Mouse (Mus musculus) urinary bladder, adult 18-20 months (tissue): ENCODE results near the gene Trnau1ap.
A peak's percentile ranks its signal among the peaks of the same experiment; 100 is the strongest.
"Not testable (repeated sequence)": the region's sequence is repeated elsewhere in the genome, so short reads cannot be mapped to it uniquely, and the experiment has no call there.

Experiments
- DNase-seq, 2 experiments: peaks; one replicate each; pipeline ENCODE4 v3.0.0; 2022; ENCODE audit warnings: low spot score in 2 of 2, mixed read lengths in 2 of 2

Trnau1ap gene

DNA sequence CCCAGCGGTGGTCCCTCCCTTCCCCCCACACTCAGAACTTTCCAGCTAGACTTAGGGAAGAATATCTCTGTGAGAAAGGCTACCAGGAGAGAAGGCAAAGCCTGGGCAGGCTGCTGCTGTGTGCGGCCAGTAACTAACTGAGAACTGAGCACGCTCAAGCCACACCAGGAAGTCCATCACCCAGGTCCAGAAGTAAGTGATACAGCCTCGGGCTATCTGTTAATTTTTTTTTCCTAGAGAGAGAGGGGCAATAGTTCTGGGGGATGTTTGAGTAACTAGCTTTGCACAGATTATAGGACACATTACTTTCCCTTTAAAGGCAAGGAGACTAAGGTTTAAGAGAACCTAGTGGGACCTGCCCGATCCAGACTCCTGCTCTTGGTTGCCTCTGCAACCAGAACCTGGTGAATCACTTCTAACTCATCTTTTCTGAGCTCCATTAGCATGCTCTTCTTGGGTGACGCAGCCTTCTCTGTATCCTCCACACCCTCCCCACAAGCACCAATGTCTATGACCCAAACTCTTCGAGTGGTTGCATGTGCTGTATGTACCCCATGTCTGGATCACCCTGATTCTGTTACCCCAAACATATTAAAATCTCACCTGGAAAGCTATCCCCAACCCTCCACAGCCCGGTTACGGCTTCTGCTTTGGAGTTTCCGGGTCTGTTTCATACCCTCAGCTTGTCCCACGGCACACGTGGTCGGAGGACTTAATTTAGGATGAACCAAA is 15.2 kb upstream of the Trnau1ap start:
- no peak for DNase-seq

DNA sequence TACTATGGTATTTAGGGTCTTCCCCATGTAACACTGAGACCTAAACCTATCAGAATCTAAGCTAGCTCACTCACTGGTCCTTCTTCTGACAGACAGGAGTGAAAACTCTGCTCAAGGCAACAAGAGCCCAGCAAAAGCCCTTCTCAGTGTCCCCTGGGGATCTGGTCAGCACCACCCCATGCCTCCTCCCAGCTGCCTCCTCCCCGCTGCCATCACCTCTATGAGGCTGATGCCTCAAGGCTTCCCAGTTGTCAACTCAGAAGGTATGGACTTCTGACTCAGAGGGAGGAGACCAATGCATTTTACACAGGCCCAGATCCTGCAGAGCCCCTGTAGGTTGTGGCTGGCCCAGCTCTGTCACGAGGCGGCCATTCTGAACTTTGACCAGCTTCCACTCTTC is 12.1 kb upstream of the Trnau1ap start:
- no peak for DNase-seq

DNA sequence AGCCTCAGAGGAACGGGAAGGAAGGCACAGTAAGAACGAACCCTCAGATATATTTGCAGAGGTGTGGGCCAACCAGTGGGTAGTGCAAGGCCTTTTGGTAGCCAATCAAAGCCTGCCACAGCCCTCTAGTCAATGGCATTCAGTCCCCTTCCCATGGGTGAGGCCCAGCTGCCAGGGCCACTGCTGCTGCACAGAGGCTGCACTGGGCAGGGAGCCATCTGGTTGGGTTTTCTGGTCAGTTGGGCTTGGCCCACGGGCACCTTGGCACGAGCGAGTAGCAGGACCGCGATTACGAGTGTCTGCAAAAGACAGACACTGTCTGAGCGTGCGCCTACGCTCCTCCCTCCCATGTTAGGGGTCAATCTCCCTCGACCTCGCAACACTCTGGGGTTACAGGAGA is 9.6 kb upstream of the Trnau1ap start:
- DNase-seq, result no peak

DNA sequence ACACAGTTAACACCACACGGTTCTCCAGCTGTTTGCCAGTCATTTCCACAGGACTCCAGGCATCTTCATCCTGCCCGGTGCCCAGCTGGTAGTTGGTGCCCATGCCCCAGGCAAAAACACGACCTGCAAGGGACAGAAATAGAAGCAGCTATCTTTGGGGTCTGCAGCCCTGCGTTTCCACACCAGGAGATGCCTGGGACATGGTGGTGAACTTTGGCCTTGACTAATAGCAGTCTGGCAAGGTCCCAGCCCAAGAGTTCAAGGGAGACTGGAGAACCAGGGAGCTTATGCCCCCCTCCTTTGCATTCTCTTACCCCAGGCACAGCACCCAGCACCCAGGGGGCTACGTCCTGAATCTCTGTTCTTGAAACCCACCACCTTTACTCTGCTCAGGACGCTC is 3.5 kb upstream of the Trnau1ap start:
- DNase-seq, result no peak

DNA sequence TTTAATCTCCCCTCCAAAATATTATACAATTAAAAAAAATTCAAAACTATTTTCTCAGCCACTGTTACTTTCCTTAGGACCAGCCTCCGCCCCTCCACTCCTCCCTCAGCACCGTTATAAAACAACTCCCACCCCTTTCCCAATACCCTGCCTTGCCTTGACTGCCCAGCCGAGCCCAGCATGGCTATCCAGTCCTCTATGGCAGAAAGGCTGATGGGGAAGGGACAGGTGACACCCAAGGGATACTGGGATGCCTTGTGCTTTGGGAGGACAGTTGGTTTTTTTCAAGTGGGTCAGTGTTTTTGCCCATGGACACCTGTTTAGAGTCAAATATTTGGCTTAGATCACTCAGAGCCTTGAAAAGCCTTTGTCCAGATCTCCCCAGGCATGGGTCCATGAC is 2.6 kb upstream of the Trnau1ap start:
- no peak for DNase-seq

DNA sequence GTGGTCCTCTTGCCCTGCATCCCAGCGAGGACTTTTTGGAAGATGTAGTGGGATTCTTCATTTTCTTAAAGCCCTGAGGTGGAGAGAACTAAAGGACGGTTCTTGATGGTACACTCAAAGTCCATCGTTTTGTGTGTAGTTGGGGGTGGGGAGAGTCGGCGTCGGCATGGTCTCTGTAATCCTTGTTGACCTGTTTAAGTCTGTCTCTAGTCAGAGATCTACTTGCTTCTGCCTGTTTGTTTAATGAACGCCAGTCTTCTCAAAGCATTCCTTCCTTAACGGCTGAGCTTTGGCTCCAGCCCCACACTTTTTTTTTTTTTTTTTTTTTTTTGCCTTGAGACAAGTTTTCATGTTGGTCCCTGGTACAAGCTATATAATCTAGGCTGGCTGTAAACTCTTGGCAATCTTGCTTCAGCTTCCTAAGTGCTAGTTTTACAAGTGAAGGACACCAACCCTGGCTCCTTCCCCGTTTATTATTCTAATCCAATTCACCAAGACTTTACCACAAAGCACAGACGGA is 557 bp upstream of the Trnau1ap start:
- no peak for DNase-seq

DNA sequence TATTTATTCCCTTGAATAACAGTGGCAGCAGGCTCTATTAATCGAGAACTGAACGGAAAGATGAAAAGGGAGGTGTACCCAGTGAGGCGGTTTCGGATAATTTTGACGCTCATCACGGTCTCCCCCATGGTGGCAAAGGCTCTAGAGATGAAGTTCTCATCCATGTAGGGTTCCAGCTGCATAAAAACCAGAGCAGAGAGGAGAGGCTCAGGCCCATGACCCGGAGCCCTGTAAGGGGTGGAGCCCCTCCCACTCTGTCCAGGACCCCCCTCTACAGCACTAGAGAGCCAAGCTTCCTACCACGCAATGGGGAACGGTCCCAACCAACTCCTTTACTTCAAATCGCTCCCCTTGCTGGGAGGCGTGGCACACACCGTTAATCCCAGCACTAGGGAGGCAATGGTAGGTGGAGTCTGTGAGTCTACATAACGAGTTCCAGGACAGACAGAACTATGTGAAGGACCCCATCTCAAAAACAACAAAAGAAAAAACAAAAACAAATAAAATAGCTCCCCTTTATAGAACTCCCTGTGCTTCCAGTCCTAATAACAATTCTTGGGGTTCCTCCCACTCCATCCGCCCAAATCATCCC is 851 bp downstream of the Trnau1ap start:
- no peak for DNase-seq

DNA sequence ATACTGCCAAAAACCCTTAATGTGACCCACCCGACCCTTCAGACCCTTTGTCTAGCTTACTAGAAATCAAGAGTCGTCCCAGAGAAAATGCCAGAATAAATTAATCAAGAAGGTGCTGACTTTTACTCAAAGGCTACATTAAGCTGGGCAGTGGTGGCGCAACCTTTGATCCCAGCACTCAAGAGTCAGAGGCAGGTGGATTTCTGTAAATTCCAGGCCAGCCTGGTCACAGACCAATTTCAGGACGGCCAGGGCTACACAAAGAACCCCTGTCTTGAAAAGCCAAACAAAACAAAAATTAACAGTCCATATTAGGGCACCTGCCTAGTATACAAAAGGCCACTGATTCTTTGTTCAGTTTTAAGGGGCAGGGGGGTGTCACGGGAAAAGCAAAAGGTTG is 2.9 kb downstream of the Trnau1ap start:
- no peak for DNase-seq

DNA sequence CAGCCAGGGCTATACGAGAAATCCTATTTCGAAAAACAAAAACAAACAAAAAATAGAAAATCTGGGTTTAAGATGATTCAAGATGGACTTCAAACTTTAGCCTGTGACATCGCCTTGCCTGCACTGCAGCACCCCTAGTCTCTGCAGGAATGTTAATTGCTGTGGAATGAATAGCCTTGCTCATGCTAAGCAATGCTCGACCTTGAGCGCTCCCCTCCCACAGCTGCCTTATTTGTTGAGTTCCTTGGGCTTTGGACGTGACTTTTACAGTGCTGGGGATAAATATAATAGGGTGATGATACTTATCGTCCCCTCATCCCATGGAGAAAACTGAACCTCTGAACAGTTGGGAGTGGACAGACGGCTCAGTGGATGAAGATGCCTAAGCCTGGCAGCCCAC is 13.6 kb downstream of the Trnau1ap start:
- DNase-seq, result no peak

DNA sequence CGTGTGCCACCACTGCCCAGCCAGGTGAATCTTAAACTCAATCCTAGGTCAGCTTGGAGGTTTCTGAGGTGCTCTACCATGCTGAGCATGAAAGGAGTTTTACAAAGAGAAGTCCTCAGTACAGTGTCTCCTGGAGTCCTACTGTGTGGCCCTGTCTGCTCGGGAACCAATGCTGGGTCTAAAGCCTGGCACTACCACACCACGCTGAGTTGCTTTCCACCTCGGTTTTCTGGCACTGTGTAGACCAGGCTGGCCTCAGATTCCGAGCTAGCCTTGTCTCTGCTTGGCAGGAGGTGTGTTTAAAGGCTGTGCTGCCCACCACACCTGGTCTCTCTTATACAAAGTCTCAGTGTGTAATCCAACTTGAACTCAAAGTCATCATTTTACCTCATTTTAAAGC is 16.7 kb downstream of the Trnau1ap start:
- DNase-seq, result no peak

DNA sequence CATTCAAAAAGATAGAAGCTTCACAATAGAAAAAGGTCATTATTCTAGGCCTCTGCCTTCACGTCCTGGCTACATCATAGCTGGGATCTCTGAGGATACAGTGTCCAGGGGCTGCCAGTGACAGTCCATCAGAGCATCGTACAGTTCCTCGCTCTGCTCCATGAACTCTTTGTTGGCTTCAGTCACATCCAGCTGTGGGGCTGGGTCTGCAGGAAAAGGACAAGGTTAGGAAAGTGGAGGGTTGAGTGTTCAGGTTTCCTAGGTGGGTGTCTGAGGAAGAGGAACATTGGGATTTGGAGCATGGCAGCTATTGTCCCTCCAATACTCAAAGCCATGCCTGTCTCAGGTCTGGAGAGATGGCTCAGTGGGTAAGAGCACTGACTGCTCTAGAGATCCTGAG is 17.5 kb downstream of the Trnau1ap start:
- DNase-seq, result no peak

DNA sequence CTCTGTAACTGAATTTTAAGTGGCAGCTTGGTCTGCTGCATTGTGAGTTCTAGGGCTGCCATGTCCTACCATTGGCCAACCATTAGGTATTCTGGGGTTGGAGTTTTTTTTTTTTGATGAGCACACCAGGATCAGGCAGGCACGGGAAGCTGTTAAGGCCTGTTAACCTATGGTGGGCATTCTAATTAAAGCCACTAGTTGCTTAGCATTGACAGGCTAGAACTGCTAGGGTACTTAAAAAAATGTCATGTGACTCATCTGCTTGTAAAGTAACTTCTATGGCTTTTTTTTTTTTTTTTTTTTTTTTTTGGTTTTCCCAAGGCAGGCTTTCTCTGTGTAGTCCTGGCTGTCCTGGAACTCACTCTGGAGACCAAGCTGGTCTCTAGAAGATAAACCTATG is 18.1 kb downstream of the Trnau1ap start:
- no peak for DNase-seq

DNA sequence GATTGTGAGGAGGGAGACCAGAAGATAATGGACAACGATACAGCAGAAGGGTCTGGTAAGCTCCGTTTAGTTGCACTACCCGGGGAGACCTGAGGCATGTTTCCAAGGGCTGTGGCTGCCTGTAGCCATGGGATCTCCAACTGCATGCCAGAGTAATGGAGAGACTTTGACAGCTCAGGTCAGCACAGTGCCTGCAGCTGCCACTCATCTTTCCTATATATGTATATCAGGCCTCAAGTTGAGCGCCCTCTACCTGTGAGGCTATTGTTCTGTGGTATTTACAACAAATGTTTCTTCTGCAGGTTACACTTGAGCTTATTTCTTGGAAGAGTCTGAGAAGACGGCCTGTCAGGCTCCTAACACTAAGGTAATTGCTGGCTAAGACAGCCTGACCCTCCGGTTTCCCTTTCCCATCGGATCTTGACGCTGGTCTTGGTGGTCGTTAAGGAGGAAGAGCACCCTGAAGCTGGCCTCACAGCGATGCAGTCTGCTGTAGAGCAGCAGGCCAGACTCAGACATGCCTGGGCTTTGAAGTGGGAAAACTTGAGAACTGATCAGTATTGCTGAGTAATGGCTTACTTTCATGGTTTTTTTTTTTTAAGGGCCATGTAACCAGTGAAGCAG is 19.4 kb downstream of the Trnau1ap start:
- peak; percentile 16 to 33 for DNase-seq

DNA sequence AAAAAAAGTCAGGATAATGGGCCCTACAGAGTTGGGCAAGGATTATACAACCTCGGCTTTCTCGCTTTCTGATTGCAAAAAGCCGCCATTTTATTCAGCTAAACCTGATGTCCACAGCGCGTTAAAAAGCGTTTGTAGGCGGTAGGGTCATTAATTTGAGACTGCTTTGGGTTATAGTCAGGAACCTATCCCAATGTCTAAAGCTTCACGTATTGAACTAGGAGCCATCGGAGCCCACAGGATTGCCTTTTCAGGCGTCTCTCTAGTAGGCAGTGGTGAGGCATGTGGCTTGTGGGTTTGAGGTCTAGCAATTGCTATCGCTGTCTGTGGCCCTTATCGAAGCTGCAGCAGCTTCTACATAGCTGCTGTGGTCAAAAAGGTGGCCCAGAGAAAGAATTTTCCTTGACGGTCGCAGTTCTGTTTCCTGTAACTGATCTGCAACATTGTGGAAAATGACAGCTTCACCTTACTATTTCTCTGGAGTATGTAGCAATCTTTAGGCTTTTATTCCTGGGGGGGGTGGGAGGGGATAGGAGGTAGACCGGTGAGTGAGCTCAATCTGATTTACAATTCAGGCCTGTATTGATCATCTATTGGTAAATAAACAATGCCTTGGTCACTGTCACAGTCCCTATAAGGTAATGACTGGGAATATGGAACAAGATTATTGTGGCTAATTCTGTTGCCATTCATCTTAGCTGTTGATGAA is 20.0 kb downstream of the Trnau1ap start:
- DNase-seq, result no peak

DNA sequence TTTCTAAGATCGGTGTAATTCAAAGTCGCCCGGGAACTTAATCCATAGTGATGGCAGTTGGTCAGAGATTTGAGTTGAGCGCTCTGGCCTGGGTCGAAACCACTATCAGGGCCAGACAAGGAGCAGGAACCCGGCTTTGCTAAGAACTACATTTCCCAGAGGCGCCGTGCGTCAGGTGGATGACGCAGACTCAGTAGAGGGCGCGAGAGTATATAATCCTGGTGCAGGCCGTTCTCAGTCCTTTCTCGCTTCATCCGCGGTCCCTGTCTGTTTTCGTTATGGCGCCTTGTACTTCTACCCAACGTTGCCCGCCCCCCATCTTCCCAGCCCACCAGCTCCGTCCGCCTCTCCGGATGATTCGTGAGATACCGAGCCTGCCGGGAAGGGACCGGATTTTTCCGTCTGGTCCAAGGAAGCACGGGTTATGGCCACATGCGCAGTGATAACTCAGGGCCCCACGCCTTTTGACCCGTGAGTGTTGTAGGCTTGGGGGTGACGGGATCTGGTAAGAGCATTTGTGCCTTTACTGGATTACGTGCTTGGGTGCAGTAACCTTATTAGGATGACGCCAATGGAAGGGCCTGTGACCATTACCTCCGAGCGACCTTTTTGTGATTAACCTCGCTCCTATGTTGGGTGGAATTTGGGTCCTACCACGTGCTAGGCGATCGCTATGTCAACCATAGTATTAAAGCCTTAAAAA is 20.8 kb downstream of the Trnau1ap start:
- DNase-seq, result peak; percentile 81 to 88

DNA sequence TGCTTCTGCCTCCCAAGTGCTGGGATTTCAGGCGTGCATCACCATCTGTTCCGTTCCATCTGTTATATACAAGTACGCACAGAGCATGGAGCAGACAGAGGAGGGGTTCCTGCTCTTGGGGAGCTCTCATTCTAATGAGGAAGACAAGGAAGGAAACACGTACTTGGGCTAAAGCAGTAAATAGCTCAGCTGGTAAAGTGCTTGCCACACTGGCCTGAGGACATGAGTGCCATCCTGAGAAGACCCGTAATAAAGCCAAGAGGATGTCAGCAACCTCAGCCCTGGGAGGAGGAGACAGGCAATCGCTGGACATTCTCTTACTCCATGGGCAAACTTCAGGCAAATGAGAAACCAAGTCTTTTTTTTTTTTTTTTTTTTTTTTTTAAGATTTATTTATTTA is 23.3 kb downstream of the Trnau1ap start:
- DNase-seq, result no peak

DNA sequence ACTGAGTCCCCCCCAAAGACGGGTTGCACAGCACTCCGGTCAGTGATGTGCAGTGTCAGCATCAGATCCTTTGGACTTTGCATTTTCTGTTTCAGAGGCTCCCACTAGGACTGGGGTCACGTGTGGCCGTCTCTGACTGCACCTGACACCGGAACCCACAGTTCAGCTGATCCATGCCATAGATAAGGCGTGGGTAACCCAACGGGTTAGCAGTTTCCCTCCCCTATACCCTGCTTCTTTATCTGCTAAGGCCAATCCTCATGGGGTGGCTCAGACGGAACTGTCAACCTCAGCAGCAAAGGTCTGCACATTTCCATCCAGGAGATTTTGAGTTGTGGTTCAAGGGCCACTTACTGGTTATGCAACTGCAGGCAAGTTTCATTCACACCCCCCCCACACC is 24.1 kb downstream of the Trnau1ap start:
- DNase-seq, result no peak

DNA sequence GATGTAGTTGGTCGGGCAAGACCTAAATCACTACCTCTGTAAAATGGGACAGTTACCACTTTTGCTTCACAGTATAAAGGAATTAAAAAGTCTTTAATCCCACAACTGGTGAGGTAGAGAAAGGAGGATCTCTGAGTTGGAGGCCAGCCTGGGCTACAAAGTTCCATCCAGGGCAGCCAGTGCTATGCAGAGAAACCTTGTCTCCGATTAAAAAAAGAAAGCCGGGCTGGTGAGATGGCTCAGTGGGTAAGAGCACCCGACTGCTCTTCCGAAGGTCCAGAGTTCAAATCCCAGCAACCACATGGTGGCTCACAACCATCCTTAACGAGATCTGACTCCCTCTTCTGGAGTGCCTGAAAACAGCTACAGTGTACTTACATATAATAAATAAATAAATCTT is 25.9 kb downstream of the Trnau1ap start:
- DNase-seq, result not testable (repeated sequence)

DNA sequence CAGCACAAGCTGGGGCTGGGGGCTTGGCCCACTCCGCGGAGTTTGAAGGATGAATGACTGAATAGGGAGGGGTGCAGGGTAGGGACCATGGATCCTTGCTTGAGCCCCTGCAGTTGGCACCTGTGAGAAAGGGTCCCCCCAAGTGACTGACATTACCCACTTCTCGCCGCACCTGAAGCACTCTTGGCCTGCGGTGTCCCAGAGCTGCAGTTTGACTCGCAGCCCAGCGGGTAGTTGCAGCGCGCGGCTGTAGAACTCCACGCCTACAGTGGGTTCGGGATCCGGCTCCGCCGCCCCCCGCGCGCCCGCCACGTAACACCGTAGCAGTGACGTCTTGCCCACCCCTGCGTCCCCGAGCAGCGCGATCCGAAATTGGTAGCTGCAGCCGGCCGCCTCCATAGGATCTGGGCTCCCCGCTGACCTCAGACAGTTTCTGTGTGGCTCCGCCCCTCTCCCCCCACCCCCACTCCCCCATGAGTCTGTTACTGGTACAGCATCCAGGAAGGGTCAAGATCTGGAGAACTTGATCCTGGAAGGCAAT is 26.3 kb downstream of the Trnau1ap start, which contains the start of gene Rab42:
Gene Rab42 (minus strand): TSS at position 447 of the 541 bp plus-strand sequence.
- DNase-seq, result peak; percentile 29 to 48

DNA sequence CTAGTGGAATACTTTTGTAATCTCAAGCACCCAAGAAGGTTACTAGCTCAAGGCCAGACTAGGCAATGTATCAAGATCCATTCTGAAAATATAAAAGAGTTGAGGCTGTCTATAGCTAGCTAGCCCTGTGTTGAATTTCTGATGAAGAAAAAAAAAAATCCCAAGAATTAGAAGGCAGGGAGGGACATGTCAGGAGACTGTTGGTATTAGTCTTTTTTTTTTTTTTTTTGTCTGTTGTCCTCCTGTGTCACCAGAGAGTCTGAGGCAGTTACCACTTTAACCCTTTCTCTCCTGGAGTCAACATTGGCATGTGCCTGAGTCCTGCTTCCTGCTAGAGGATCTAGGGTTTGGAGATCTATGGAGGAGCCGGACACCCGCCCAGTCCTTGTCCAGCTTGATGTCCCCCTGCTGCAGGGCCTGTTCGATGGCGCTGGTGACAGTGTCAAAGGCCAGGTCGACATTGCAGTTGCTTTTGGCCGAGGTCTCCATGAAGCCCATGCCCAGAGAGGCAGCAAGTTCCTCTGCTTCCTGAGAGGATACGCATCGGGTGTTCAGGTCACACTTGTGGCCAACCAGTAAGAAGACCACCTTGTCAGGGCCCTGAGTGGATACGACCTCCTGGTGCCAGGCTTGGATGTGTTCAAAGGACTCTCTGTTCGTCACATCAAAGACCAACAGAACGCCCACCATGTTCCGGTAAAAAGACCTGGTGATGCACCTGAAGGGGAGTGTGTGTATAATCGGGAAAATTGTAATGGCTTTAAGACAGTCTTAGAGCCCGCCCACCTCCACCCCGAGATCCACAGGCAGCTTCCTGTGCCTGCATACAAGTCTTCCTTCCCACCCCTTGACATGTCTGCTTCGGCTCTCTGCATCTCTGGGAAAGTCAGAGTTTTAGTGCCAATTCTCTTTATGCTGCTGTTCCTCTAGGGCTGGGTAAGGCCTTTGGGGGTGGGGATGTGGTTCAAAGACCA is 27.1 kb downstream of the Trnau1ap start:
- no peak for DNase-seq
